8 mouse cellular contexts compared by ENCODE assay signal in genomic region chr4:141598894-141599250, GRCm38 (mm10). TPM values are rescaled to one million over a fixed set of nuclear protein-coding genes. Genes with fewer than 3 reads are reported as not detected.
DNase-seq lines count a peak whose midpoint lies in the region; ATAC-seq and TF ChIP-seq lines count a peak whose summit lies in the region.

No protein-coding gene starts in this region.

- peak overlapping the region; percentile 95 for H3K4me2 ChIP-seq in lung, embryonic 14.5 days
- H3K4me2 ChIP-seq in embryonic facial prominence, embryonic 13.5 days: peak overlapping the region; percentile 93
- peak overlapping the region; percentile 97 for H3K4me2 ChIP-seq in intestine, postnatal 0 days (replicated peaks; ENCODE audit: low read depth)
- H3K4me2 ChIP-seq in neural tube, embryonic 14.5 days (ENCODE audit: low read depth, low read length): peak overlapping the region; percentile 78

- H3K9me3 ChIP-seq in lung, embryonic 14.5 days (ENCODE audit: low read depth, low read length): no peaks in the 10 kb centered on the region
- no peaks in the 10 kb centered on the region for H3K9me3 ChIP-seq in embryonic facial prominence, embryonic 13.5 days
- H3K9me3 ChIP-seq in intestine, postnatal 0 days (ENCODE audit: control insufficient read depth): no peaks in the 10 kb centered on the region
- no peaks in the 10 kb centered on the region for H3K9me3 ChIP-seq in neural tube, embryonic 14.5 days (ENCODE audit: control insufficient read depth, low read length)

- no peaks in the 10 kb centered on the region for H3K27me3 ChIP-seq in lung, embryonic 14.5 days (ENCODE audit: insufficient read depth, low read length)
- H3K27me3 ChIP-seq in embryonic facial prominence, embryonic 13.5 days: no peaks in the 10 kb centered on the region
- H3K27me3 ChIP-seq in intestine, postnatal 0 days (replicated peaks; ENCODE audit: control insufficient read depth, insufficient read depth, low read length): no peaks in the 10 kb centered on the region
- peaks cover 3% of the 10 kb centered on the region; the same call in 1 of the 2 replicates for H3K27me3 ChIP-seq in neural tube, embryonic 14.5 days (ENCODE audit: control insufficient read depth, insufficient read depth, low read length)

- WGBS in lung, embryonic 14.5 days: under 1% methylated on average over 9 of the region's 9 CpGs
- WGBS in embryonic facial prominence, embryonic 13.5 days: 1% methylated on average over 9 of the region's 9 CpGs
- 2% methylated on average over 9 of the region's 9 CpGs for WGBS in intestine, postnatal 0 days
- 3% methylated on average over 9 of the region's 9 CpGs for WGBS in neural tube, embryonic 14.5 days

- H3K36me3 ChIP-seq in lung, embryonic 14.5 days (ENCODE audit: insufficient read depth): peaks cover 16% of the 10 kb centered on the region
- H3K36me3 ChIP-seq in embryonic facial prominence, embryonic 13.5 days: peaks cover 19% of the 10 kb centered on the region
- H3K36me3 ChIP-seq in intestine, postnatal 0 days (ENCODE audit: control insufficient read depth, insufficient read depth): peaks cover 18% of the 10 kb centered on the region
- no peaks in the 10 kb centered on the region for H3K36me3 ChIP-seq in neural tube, embryonic 14.5 days (ENCODE audit: control insufficient read depth, insufficient read depth, low read length)

- peak overlapping the region; percentile 96 for H3K27ac ChIP-seq in lung, embryonic 14.5 days (ENCODE audit: low read depth)
- H3K27ac ChIP-seq in embryonic facial prominence, embryonic 13.5 days: peak overlapping the region; percentile 79
- peak overlapping the region; percentile 86 for H3K27ac ChIP-seq in intestine, postnatal 0 days (ENCODE audit: low read depth, low read length)
- H3K27ac ChIP-seq in neural tube, embryonic 14.5 days (ENCODE audit: low read depth, low read length): peak overlapping the region; percentile 31; the same call in 1 of the 2 replicates

- TF ChIP-seq CTCF in lung, embryonic 14.5 days (IDR thresholded peaks at IDR 0.05; ENCODE audit: low read depth): no peak
- TF ChIP-seq CTCF in intestine, postnatal 0 days (IDR thresholded peaks at IDR 0.05; ENCODE audit: low read depth): no peak

- H3K4me1 ChIP-seq in lung, embryonic 14.5 days (ENCODE audit: insufficient read depth): peaks cover 11% of the 10 kb centered on the region
- H3K4me1 ChIP-seq in embryonic facial prominence, embryonic 13.5 days: peaks cover 28% of the 10 kb centered on the region
- H3K4me1 ChIP-seq in intestine, postnatal 0 days (replicated peaks; ENCODE audit: control insufficient read depth, insufficient read depth, low read length): 0 out of 2 replicates have a peak, but pooled peaks cover 6% of the 10 kb centered on the region
- H3K4me1 ChIP-seq in neural tube, embryonic 14.5 days (ENCODE audit: control insufficient read depth, insufficient read depth, low read length): peaks cover 10% of the 10 kb centered on the region

- no peak for ATAC-seq in lung, embryonic 14.5 days (ENCODE audit: insufficient read depth)
- no peak for ATAC-seq in embryonic facial prominence, embryonic 13.5 days (ENCODE audit: insufficient number of reproducible peaks, insufficient read depth, low FRiP score, low TSS enrichment, low read depth)
- no peak for ATAC-seq in intestine, postnatal 0 days
- no peak; the same call in 1 of the 2 replicates for ATAC-seq in neural tube, embryonic 14.5 days (ENCODE audit: low read depth)

- no peak for DNase-seq in lung, embryonic 14.5 days
- DNase-seq in lung, postnatal 36 days: no peak
- no peak for DNase-seq in spleen, adult 12 weeks (ENCODE audit: low spot score)
- no peak for DNase-seq in spleen, postnatal 4 days (ENCODE audit: low spot score in 2 of 2)
- no peak for DNase-seq in left cerebral cortex, adult 9 months (ENCODE audit: low spot score in 2 of 2)

- H3K4me3 ChIP-seq in lung, embryonic 14.5 days (ENCODE audit: low read depth, low read length): peak overlapping the region; percentile 74
- H3K4me3 ChIP-seq in embryonic facial prominence, embryonic 13.5 days: peak overlapping the region; percentile 66
- peak overlapping the region; percentile 74 for H3K4me3 ChIP-seq in intestine, postnatal 0 days (ENCODE audit: low read depth, low read length)
- H3K4me3 ChIP-seq in neural tube, embryonic 14.5 days (ENCODE audit: low read depth, low read length): peak overlapping the region; percentile 55

- H3K9ac ChIP-seq in lung, embryonic 14.5 days: peak overlapping the region; percentile 87
- H3K9ac ChIP-seq in embryonic facial prominence, embryonic 13.5 days: peak overlapping the region; percentile 80
- H3K9ac ChIP-seq in intestine, postnatal 0 days (ENCODE audit: low read depth, low read length): peak overlapping the region; percentile 69
- peak overlapping the region; percentile 71 for H3K9ac ChIP-seq in neural tube, embryonic 14.5 days (replicated peaks; ENCODE audit: low read depth, low read length)

RNA-seq across cellular contexts. Expression of gene Fblim1, which starts 7.0 kb away (rescaled TPM):
- 83.6 and 89.2 TPM in 2 replicates for polyA plus RNA-seq in lung, embryonic 14.5 days (2014; fragmentation: Nextera tagmentation; extraction: Ambion mirVana)
- 49.0 and 56.1 TPM in 2 replicates for polyA plus RNA-seq in embryonic facial prominence, embryonic 13.5 days (2015; fragmentation: Nextera tagmentation; extraction: Ambion mirVana)
- polyA plus RNA-seq in intestine, postnatal 0 days (2015; fragmentation: Nextera tagmentation; extraction: Ambion mirVana): 52.8 and 59.2 TPM in 2 replicates
- 29.1 and 32.9 TPM in 2 replicates for polyA plus RNA-seq in neural tube, embryonic 14.5 days (2014; fragmentation: Nextera tagmentation; extraction: Ambion mirVana)

RNA-seq across cellular contexts. Expression of gene Tmem82, which starts 19.6 kb away (rescaled TPM):
- 0.38 and 0.50 TPM in 2 replicates for polyA plus RNA-seq in lung, embryonic 14.5 days (2014; fragmentation: Nextera tagmentation; extraction: Ambion mirVana)
- polyA plus RNA-seq in embryonic facial prominence, embryonic 13.5 days (2015; fragmentation: Nextera tagmentation; extraction: Ambion mirVana): 0.47 and 0.74 TPM in 2 replicates
- 42.0 and 45.7 TPM in 2 replicates for polyA plus RNA-seq in intestine, postnatal 0 days (2015; fragmentation: Nextera tagmentation; extraction: Ambion mirVana)
- 0.12 and 0.26 TPM in 2 replicates for polyA plus RNA-seq in neural tube, embryonic 14.5 days (2014; fragmentation: Nextera tagmentation; extraction: Ambion mirVana)

RNA-seq across cellular contexts. Expression of gene Slc25a34, which starts 24.7 kb away (rescaled TPM):
- not detected in 2 replicates for polyA plus RNA-seq in lung, embryonic 14.5 days (2014; fragmentation: Nextera tagmentation; extraction: Ambion mirVana)
- polyA plus RNA-seq in embryonic facial prominence, embryonic 13.5 days (2015; fragmentation: Nextera tagmentation; extraction: Ambion mirVana): 0.12 TPM in 1 of 2 replicates, not detected in the other
- 23.8 and 25.7 TPM in 2 replicates for polyA plus RNA-seq in intestine, postnatal 0 days (2015; fragmentation: Nextera tagmentation; extraction: Ambion mirVana)
- polyA plus RNA-seq in neural tube, embryonic 14.5 days (2014; fragmentation: Nextera tagmentation; extraction: Ambion mirVana): not detected in 2 replicates

Comparison
In these comparisons a context has a peak if more than half of its experiments do, and no peak if none do; other contexts are left out.
1. H3K27ac ChIP-seq: peak in every context shown above with its lines; median percentile 96 in lung, embryonic 14.5 days; 86 in intestine, postnatal 0 days; 79 in embryonic facial prominence, embryonic 13.5 days; 31 in neural tube, embryonic 14.5 days.
2. RNA of gene Tmem82, which starts 19.6 kb away (polyA plus RNA-seq): 42.0 to 45.7 TPM in intestine, postnatal 0 days; 0.47 to 0.74 TPM in embryonic facial prominence, embryonic 13.5 days, 0.38 to 0.50 TPM in lung, embryonic 14.5 days and 0.12 to 0.26 TPM in neural tube, embryonic 14.5 days; every median in the first group is over 10 times any median in the second.
3. RNA of gene Slc25a34, which starts 24.7 kb away (polyA plus RNA-seq): 23.8 to 25.7 TPM in intestine, postnatal 0 days; 0.12 TPM in embryonic facial prominence, embryonic 13.5 days, not detected in neural tube, embryonic 14.5 days and not detected in lung, embryonic 14.5 days; every median in the first group is over 10 times any median in the second.
4. Peak in every context shown above with its lines, with median percentiles within 50 percentile points of each other: H3K4me2 ChIP-seq, H3K4me3 ChIP-seq and H3K9ac ChIP-seq.